Mouse (Mus musculus): ENCODE measurements around the gene Urb2. TPM values are rescaled to one million over a fixed set of nuclear protein-coding genes. Genes with fewer than 3 reads are reported as not detected.

The Urb2 gene
- total and polyA plus RNA-seq, 3 experiments: 3.8 to 19.5 (median 19.4) TPM

DNA sequence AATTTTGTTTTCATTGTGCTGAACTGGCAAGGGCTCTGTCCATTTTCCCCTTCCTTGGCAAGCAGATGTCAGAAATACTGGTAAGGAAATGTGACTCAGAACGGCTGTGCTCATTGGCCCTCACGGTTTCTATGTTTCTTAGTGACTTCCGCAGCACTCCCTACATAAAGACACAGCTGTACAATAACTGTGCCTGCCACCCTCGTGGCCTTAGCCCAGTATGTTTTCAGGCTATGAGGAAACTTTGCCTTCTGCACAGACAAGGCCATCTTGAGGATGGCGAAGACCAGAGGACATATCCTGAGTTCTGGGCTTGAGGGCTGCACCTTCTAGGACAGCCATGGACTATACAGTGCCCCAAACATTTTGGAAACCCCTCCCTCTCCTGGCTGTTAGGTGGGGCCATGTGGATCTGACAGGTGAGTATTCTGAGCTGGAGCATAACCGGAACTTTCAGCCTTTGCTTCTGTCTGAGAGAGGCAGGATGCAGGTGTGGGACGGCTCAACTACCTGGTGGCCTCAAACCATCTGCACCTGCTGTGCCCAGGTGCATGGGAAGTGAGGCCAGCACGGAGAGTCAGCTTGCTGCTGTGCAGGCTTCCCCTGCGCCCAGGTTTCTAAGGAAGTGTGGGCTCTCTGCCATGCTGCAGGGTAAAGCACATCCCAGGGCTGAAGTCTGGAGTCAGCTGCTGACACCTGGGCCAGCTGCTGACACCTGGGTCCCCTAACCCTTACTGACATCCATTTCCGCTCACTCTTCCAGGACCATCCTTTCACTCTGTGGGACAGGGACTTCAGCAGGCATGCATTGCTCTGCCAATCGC, 35.7 kb downstream of the Urb2 start:
- ATAC-seq (ENCODE audit: extremely low read depth, insufficient number of reproducible peaks, low FRiP score, poor library complexity, severe bottlenecking) (no peak), DNase-seq (ENCODE audit: low spot score) (no peak)
- Histone ChIP-seq H3K27me3 (ENCODE audit: insufficient read depth, low read length) (peaks cover 8% of the 10 kb centered on the region; the same call in 1 of the 2 replicates), H3K4me3 (ENCODE audit: low read depth, low read length) (no peak overlapping the region), H3K4me1 (ENCODE audit: insufficient read depth, low read depth, low read length) (no peaks in the 10 kb centered on the region), H3K36me3 (replicated peaks) (peaks cover 11% of the 10 kb centered on the region), H3K9me3 (replicated peaks) (no peaks in the 10 kb centered on the region)
- TF ChIP-seq GATA2 (IDR thresholded peaks at IDR 0.05; ENCODE audit: borderline replicate concordance, low read depth, low read length): no peak
- no peak for TF ChIP-seq TAL1 (conservative IDR thresholded peaks at IDR 0.05; ENCODE audit: low read depth, low read length)
- no peak for TF ChIP-seq POLR2AphosphoS5 (IDR thresholded peaks at IDR 0.05; ENCODE audit: insufficient replicate concordance, low read depth, low read length)
- no peak for TF ChIP-seq CTCF (IDR thresholded peaks at IDR 0.05; ENCODE audit: low read depth, low read length)
- no peak for TF ChIP-seq GATA1 (IDR thresholded peaks at IDR 0.05; ENCODE audit: borderline replicate concordance, low read length)

DNA sequence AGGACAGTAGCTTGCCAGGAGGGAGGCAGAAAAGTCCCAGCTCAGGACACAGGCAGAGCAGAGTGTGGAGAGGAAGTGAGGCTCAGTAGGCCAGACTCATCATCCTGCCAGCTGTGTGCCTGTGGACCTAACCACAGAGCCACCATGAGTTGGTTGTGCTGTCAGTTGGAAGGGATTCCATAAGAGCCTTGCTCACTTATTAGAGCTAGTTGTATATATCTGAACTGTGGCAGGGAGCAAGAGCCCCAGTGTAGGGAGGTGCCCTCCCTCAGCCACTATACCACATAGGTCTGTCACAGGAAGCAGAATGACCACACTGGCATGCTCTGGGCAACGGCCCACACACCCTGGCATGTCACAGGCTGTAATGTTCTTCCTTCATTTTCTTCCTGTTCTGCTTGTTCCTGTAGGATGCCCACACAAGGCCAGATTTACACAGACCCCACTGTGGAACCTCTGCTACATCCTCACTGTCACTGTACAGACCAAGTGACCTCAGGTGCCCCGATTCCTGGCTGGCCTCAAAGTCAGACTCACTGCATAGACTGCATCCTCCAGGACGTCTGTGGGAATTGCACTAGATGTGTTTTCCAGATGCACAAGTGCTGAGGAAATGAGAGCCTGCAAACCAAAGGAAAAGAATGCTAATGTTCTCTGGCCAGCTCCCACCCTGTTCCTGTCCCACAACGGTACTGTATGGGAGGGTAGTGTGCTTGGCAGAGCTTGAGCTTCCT, 45.2 kb downstream of the Urb2 start:
- no peaks in the 10 kb centered on the region for H3K4me1 ChIP-seq (ENCODE audit: insufficient read depth, low read depth, low read length)
- H3K27me3 ChIP-seq (ENCODE audit: insufficient read depth, low read length): no peaks in the 10 kb centered on the region; the same call in 1 of the 2 replicates
- ATAC-seq (ENCODE audit: extremely low read depth, insufficient number of reproducible peaks, low FRiP score, poor library complexity, severe bottlenecking): no peak
- DNase-seq (ENCODE audit: low spot score): no peak
- H3K4me3 ChIP-seq (ENCODE audit: low read depth, low read length): no peak overlapping the region
- H3K36me3 ChIP-seq (replicated peaks): no peaks in the 10 kb centered on the region
- no peaks in the 10 kb centered on the region for H3K9me3 ChIP-seq (replicated peaks)
- TF ChIP-seq GATA2 (IDR thresholded peaks at IDR 0.05; ENCODE audit: borderline replicate concordance, low read depth, low read length) (no peak), TAL1 (conservative IDR thresholded peaks at IDR 0.05; ENCODE audit: low read depth, low read length) (no peak), POLR2AphosphoS5 (IDR thresholded peaks at IDR 0.05; ENCODE audit: insufficient replicate concordance, low read depth, low read length) (no peak), GATA1 (IDR thresholded peaks at IDR 0.05; ENCODE audit: borderline replicate concordance, low read length) (no peak)

DNA sequence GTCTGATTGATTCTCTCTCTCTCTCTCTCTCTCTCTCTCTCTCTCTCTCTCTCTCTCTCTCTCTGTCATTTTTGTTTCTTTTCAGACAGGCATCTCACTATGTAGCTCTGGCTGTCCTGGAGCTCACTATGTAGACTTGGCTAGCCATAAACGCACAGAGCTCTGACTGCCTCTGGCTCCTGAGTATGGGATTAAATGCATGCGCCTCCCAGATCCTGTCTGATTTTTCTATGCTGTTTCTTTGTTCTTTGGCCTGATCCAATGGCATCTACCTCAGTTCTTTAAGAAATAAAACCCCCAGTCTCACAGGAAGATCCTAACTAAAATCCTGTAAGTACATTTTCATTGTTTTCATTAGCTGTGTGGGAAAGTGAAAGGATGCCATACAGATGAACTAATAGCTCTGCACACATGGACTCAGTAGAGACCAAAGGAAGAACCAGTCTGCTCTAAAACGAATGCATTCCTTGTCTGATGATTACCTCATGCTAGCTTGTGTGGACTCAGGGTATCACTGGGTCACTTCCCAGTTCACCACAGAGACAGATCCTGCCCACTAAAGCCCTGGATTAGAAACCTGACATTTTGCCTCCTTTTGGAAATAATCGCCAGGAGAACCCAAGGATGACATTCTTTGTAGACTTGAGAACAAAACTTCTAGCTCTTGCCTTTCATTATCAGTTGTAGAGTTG, 45.9 kb downstream of the Urb2 start:
- no peak overlapping the region for H3K4me3 ChIP-seq (ENCODE audit: low read depth, low read length)
- ATAC-seq (ENCODE audit: extremely low read depth, insufficient number of reproducible peaks, low FRiP score, poor library complexity, severe bottlenecking) (no peak), DNase-seq (ENCODE audit: low spot score) (no peak)
- no peaks in the 10 kb centered on the region; the same call in 1 of the 2 replicates for H3K27me3 ChIP-seq (ENCODE audit: insufficient read depth, low read length)
- no peaks in the 10 kb centered on the region for H3K4me1 ChIP-seq (ENCODE audit: insufficient read depth, low read depth, low read length)
- no peaks in the 10 kb centered on the region for H3K9me3 ChIP-seq (replicated peaks)
- TF ChIP-seq POLR2AphosphoS5 (IDR thresholded peaks at IDR 0.05; ENCODE audit: insufficient replicate concordance, low read depth, low read length): no peak
- TF ChIP-seq GATA1 (IDR thresholded peaks at IDR 0.05; ENCODE audit: borderline replicate concordance, low read length): no peak
- TF ChIP-seq GATA2 (IDR thresholded peaks at IDR 0.05; ENCODE audit: borderline replicate concordance, low read depth, low read length): no peak
- TF ChIP-seq CTCF (IDR thresholded peaks at IDR 0.05; ENCODE audit: low read depth, low read length): no peak
- TF ChIP-seq TAL1 (conservative IDR thresholded peaks at IDR 0.05; ENCODE audit: low read depth, low read length): no peak
- H3K36me3 ChIP-seq (replicated peaks): no peaks in the 10 kb centered on the region

DNA sequence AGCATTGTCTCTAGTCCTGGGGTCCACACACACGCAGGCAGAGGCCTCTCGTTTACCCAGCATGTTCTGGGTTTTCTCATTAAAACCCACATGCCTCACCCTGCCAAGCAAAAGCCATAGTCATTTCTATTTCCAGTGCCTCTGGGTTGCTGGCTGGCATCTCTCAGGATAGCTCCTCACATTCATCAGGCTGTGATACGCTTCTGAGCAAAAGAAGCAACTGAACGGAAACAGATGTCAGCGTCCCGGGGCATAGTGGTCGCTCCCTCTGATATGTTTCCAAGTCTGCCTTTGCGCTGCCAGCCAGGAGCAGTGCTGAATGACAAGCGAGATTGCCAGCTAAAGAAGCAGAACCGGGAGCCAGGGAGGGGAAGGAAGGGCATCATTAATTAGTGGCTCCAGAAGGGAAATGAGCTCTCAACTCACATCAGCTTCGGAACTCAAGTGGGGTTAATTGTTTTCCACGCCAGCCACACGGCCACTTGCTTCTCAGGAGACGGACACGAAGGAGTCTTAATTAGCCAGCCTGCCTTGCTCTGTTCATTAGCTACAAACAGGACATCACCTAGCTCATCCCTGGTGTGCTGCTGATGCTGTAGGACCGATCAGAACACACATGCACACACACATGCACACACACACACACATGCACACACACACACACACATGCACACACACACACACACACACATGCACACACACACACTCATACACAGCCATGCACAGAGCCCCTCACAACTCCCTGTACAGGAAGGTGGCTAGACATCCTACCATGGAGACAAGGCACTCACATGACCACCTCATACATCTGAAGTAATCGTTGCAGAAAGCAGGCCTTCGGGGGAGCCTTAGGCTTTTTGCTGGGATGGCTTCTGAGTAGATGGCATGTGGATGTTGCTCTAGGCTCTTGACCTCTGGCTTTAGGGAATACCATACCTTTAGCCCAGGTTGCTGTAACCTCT, 49.3 kb downstream of the Urb2 start:
- H3K36me3 ChIP-seq (replicated peaks): no peaks in the 10 kb centered on the region
- TF ChIP-seq POLR2AphosphoS5 (IDR thresholded peaks at IDR 0.05; ENCODE audit: insufficient replicate concordance, low read depth, low read length) (no peak), GATA1 (IDR thresholded peaks at IDR 0.05; ENCODE audit: borderline replicate concordance, low read length) (no peak), CTCF (IDR thresholded peaks at IDR 0.05; ENCODE audit: low read depth, low read length) (no peak), TAL1 (conservative IDR thresholded peaks at IDR 0.05; ENCODE audit: low read depth, low read length) (no peak)
- ATAC-seq (ENCODE audit: extremely low read depth, insufficient number of reproducible peaks, low FRiP score, poor library complexity, severe bottlenecking) (no peak), DNase-seq (ENCODE audit: low spot score) (no peak)
- H3K4me3 ChIP-seq (ENCODE audit: low read depth, low read length): no peak overlapping the region
- no peaks in the 10 kb centered on the region; the same call in 1 of the 2 replicates for H3K27me3 ChIP-seq (ENCODE audit: insufficient read depth, low read length)
- H3K4me1 ChIP-seq (ENCODE audit: insufficient read depth, low read depth, low read length): no peaks in the 10 kb centered on the region
- no peaks in the 10 kb centered on the region for H3K9me3 ChIP-seq (replicated peaks)

DNA sequence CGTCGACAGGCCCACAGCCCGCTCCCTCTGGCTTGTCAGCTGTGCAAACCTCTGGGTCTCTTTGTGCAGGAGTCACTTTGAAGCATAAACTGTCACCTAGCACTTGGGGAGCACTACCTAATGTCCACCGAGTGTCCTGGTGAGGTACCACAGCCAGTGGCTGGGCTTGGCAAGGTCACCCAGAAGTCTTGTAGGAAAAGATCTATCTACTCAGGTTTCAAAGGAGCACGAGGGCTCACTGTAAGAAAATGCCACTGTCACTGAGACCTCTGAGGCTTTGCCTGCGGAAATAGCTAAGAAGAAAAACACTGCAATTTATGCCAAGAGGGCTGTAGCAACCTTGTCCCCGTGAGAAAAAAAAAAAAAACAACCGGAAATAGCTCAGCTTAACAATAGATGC, 54.7 kb downstream of the Urb2 start:
- TF ChIP-seq GATA2 (IDR thresholded peaks at IDR 0.05; ENCODE audit: borderline replicate concordance, low read depth, low read length) (no peak), GATA1 (IDR thresholded peaks at IDR 0.05; ENCODE audit: borderline replicate concordance, low read length) (no peak), TAL1 (conservative IDR thresholded peaks at IDR 0.05; ENCODE audit: low read depth, low read length) (no peak), CTCF (IDR thresholded peaks at IDR 0.05; ENCODE audit: low read depth, low read length) (no peak), POLR2AphosphoS5 (IDR thresholded peaks at IDR 0.05; ENCODE audit: insufficient replicate concordance, low read depth, low read length) (no peak)
- H3K27me3 ChIP-seq (ENCODE audit: insufficient read depth, low read length): no peaks in the 10 kb centered on the region; the same call in 1 of the 2 replicates
- peaks cover 4% of the 10 kb centered on the region for H3K9me3 ChIP-seq (replicated peaks)
- no peaks in the 10 kb centered on the region for H3K4me1 ChIP-seq (ENCODE audit: insufficient read depth, low read depth, low read length)
- no peaks in the 10 kb centered on the region for H3K36me3 ChIP-seq (replicated peaks)
- no peak for ATAC-seq (ENCODE audit: extremely low read depth, insufficient number of reproducible peaks, low FRiP score, poor library complexity, severe bottlenecking)
- no peak overlapping the region for H3K4me3 ChIP-seq (ENCODE audit: low read depth, low read length)
- no peak for DNase-seq (ENCODE audit: low spot score)

Data from G1E (cell line).